Mouse (Mus musculus): ENCODE measurements around the gene Sytl3. TPM values are rescaled to one million over a fixed set of nuclear protein-coding genes. Genes with fewer than 3 reads are reported as not detected.
"Not testable (repeated sequence)": the region's sequence is repeated elsewhere in the genome, so short reads cannot be mapped to it uniquely, and the experiment has no call there.

Sytl3 gene
- polyA plus RNA-seq, 1 experiment from 2014 or later: 0.70 TPM

DNA sequence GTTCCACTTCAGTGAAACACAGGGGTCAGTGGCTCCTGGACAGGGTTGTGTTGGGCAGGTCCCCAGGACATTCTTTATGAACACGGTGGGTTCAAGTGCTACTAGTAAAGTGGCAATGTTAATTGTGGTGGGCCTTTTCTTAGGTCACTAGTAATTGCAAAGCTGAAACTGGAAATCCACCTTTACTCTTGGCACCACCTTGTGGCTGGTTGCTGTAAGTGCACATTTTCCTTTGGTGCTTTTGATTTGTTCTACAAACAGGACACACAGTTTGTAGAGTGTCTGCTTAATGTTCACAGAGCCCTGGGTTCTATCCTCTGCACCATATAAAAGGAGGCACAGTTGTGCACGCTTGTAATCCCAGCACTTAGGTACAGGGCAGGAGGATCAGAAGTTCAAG, 32.7 kb downstream of the Sytl3 start:
- not testable (repeated sequence) for H3K36me3 ChIP-seq (ENCODE audit: control insufficient read depth, insufficient read depth, low read length); H3K9me3 ChIP-seq (ENCODE audit: control insufficient read depth, low read length); H3K4me3 ChIP-seq (ENCODE audit: low read depth, low read length); H3K27ac ChIP-seq (replicated peaks; ENCODE audit: low read depth, low read length); H3K4me1 ChIP-seq (ENCODE audit: control insufficient read depth, insufficient read depth, low read length); H3K27me3 ChIP-seq (replicated peaks; ENCODE audit: control insufficient read depth, insufficient read depth, low read length); DNase-seq (ENCODE audit: low spot score); ATAC-seq (ENCODE audit: low read depth); H3K4me2 ChIP-seq (ENCODE audit: low read depth, low read length); H3K9ac ChIP-seq (ENCODE audit: low read depth, low read length)
- 8% methylated on average over 2 of the region's 2 CpGs for WGBS

- not testable (repeated sequence) for H3K4me2 ChIP-seq (ENCODE audit: low read depth, low read length); DNase-seq (ENCODE audit: low spot score); H3K4me3 ChIP-seq (ENCODE audit: low read depth, low read length); H3K27ac ChIP-seq (replicated peaks; ENCODE audit: low read depth, low read length); H3K4me1 ChIP-seq (ENCODE audit: control insufficient read depth, insufficient read depth, low read length); H3K9ac ChIP-seq (ENCODE audit: low read depth, low read length); H3K9me3 ChIP-seq (ENCODE audit: control insufficient read depth, low read length); H3K36me3 ChIP-seq (ENCODE audit: control insufficient read depth, insufficient read depth, low read length); H3K27me3 ChIP-seq (replicated peaks; ENCODE audit: control insufficient read depth, insufficient read depth, low read length); ATAC-seq (ENCODE audit: low read depth)
- WGBS: 80% methylated on average over 8 of the region's 9 CpGs
Measured at GRCm38 (mm10) chr17:6695712-6696111, 36.8 kb downstream of the Sytl3 start.

GRCm38 (mm10) chr17:6696521-6696920, 37.6 kb downstream of the Sytl3 start:
- H3K27me3 ChIP-seq (replicated peaks; ENCODE audit: control insufficient read depth, insufficient read depth, low read length); H3K9ac ChIP-seq (ENCODE audit: low read depth, low read length); H3K36me3 ChIP-seq (ENCODE audit: control insufficient read depth, insufficient read depth, low read length); H3K4me3 ChIP-seq (ENCODE audit: low read depth, low read length); H3K9me3 ChIP-seq (ENCODE audit: control insufficient read depth, low read length); DNase-seq (ENCODE audit: low spot score); H3K4me1 ChIP-seq (ENCODE audit: control insufficient read depth, insufficient read depth, low read length); H3K27ac ChIP-seq (replicated peaks; ENCODE audit: low read depth, low read length); H3K4me2 ChIP-seq (ENCODE audit: low read depth, low read length); ATAC-seq (ENCODE audit: low read depth): not testable (repeated sequence)
- 44% methylated on average over 6 of the region's 8 CpGs for WGBS

- H3K9me3 ChIP-seq (ENCODE audit: control insufficient read depth, low read length); H3K4me3 ChIP-seq (ENCODE audit: low read depth, low read length); H3K27me3 ChIP-seq (replicated peaks; ENCODE audit: control insufficient read depth, insufficient read depth, low read length); H3K4me1 ChIP-seq (ENCODE audit: control insufficient read depth, insufficient read depth, low read length); H3K27ac ChIP-seq (replicated peaks; ENCODE audit: low read depth, low read length); H3K9ac ChIP-seq (ENCODE audit: low read depth, low read length); H3K36me3 ChIP-seq (ENCODE audit: control insufficient read depth, insufficient read depth, low read length); H3K4me2 ChIP-seq (ENCODE audit: low read depth, low read length): not testable (repeated sequence)
- WGBS: 75% methylated on average over 1 of the region's 4 CpGs
- ATAC-seq (ENCODE audit: low read depth): peak; percentile 72; the same call in 1 of the 2 replicates
- peak; percentile 33 for DNase-seq (ENCODE audit: low spot score)
Measured at GRCm38 (mm10) chr17:6697224-6697775, 38.4 kb downstream of the Sytl3 start.

DNA sequence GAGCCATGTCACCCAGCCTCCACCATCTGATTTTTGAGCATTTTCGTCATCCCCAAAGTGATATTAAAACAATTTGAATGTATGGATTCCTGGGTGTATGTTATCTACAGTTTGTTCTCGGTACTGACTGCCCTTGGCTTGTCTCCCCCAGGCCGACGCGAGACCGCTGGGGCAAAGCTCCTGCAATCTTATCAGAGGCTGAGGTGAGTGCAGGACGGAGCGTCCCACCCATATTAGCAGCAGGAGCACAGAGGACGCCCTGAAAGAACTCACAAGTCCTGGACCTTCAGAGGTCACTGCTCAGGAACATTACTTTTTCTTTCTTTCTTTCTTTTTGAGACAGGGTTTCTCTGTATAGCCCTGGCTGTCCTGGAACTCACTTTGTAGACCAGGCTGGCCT, 40.6 kb downstream of the Sytl3 start:
- H3K9ac ChIP-seq (ENCODE audit: low read depth, low read length); ATAC-seq (ENCODE audit: low read depth); H3K4me1 ChIP-seq (ENCODE audit: control insufficient read depth, insufficient read depth, low read length); DNase-seq (ENCODE audit: low spot score); H3K27me3 ChIP-seq (replicated peaks; ENCODE audit: control insufficient read depth, insufficient read depth, low read length); H3K9me3 ChIP-seq (ENCODE audit: control insufficient read depth, low read length); H3K4me2 ChIP-seq (ENCODE audit: low read depth, low read length); H3K27ac ChIP-seq (replicated peaks; ENCODE audit: low read depth, low read length); H3K4me3 ChIP-seq (ENCODE audit: low read depth, low read length); H3K36me3 ChIP-seq (ENCODE audit: control insufficient read depth, insufficient read depth, low read length): not testable (repeated sequence)
- 94% methylated on average over 8 of the region's 9 CpGs for WGBS

DNA sequence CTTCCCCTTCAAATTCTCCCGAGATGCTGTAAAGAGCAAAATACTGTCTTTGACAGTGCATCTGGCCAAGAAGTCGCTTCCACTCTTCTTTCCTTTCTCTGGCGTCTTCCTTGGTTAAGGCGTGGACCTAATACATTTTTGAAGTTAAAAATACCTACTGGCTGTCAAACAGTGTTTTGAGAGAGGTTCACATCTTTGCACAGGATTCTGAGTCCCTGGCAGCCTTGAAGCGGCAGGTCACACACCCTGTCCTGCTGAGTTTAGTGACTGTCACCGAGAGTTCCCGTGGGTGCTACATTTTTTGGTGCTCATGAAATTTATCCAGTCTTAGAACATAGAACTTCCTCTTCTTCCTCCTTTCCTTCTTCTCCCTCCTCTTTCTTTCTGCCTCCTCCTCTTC, 41.2 kb downstream of the Sytl3 start:
- not testable (repeated sequence) for DNase-seq (ENCODE audit: low spot score); H3K4me3 ChIP-seq (ENCODE audit: low read depth, low read length); H3K27me3 ChIP-seq (replicated peaks; ENCODE audit: control insufficient read depth, insufficient read depth, low read length); H3K4me1 ChIP-seq (ENCODE audit: control insufficient read depth, insufficient read depth, low read length); H3K36me3 ChIP-seq (ENCODE audit: control insufficient read depth, insufficient read depth, low read length); H3K9me3 ChIP-seq (ENCODE audit: control insufficient read depth, low read length); H3K9ac ChIP-seq (ENCODE audit: low read depth, low read length); H3K4me2 ChIP-seq (ENCODE audit: low read depth, low read length); H3K27ac ChIP-seq (replicated peaks; ENCODE audit: low read depth, low read length); ATAC-seq (ENCODE audit: low read depth)
- WGBS: 69% methylated on average over 3 of the region's 7 CpGs

DNA sequence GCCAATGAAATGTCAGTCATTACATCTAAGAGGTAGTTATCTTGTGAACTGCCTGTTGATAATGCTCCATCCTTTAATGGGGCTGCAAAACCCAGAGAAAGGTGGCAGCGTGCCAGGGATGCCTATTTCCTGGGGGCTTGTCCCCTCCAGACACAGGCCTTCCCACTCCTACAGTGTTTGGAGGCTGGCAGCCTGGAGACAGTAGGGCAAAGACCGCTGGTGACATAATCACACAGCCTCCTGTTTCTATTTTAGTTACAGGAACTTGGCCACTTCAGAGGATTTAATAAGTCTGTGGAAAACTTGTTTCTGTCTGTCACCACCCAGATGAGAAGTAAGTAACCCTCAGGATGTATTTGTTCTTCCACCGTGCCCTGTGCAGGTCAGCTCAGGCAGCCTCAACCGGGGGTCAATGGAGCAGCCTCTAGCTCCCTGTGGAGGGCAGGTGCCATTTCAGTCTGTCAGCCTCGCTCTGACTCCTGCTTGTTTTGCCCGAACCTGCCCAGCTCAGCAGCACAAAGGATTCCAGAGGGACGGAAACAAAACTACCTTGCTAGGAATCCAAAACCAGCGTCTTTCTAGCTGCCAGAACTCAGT, 43.8 kb downstream of the Sytl3 start:
- not testable (repeated sequence) for H3K4me2 ChIP-seq (ENCODE audit: low read depth, low read length); H3K36me3 ChIP-seq (ENCODE audit: control insufficient read depth, insufficient read depth, low read length); H3K27ac ChIP-seq (replicated peaks; ENCODE audit: low read depth, low read length); H3K4me3 ChIP-seq (ENCODE audit: low read depth, low read length); H3K9me3 ChIP-seq (ENCODE audit: control insufficient read depth, low read length); H3K9ac ChIP-seq (ENCODE audit: low read depth, low read length); H3K27me3 ChIP-seq (replicated peaks; ENCODE audit: control insufficient read depth, insufficient read depth, low read length); DNase-seq (ENCODE audit: low spot score); H3K4me1 ChIP-seq (ENCODE audit: control insufficient read depth, insufficient read depth, low read length)
- WGBS: 10% methylated on average over 2 of the region's 8 CpGs
- 0 out of 2 replicates have a peak, but pooled peaks have one; percentile 48 for ATAC-seq (ENCODE audit: low read depth)

DNA sequence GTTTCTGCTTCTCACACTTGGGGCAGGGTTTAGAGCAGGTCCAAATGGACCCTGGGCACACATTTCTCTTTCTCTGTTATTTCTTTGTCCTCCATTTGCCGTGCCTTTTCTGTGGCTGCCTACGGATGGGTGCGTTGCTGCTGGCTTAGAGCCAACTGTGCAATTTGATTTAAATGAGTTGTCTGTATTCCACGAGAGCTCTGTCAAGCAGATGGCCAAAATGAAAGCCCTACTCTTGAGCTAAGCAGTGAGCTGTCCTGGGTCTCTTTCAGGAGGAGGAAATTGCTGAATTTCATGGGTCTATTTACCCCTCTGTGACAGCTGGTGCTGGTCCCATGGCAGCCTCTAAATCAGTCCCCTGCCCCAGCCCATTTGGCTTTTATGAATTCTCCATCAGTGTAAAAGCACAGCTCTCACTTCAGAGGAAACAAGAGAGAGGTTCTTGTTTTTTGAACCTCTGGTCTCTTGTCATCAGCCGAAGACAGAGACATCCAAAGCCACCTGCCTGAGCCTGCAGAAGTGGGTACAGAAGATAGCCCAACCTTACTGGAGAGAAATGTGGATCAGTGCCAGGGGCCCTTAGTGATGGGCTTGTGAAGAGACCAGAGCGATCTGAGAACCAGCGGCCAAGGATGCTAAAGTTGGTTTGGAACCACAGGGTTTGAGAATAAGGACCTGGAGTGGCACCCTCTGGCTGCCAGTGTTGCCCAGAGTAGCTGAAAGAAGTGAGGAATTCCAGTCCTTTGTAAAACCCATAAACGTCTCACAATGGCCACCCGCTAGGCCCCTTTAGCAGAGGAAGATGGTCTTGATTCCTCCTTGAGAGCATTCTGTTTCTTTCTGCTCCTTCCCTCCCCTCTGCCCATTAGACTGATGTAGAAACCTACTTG, 44.7 kb downstream of the Sytl3 start:
- H3K4me3 ChIP-seq (ENCODE audit: low read depth, low read length); H3K27me3 ChIP-seq (replicated peaks; ENCODE audit: control insufficient read depth, insufficient read depth, low read length); H3K27ac ChIP-seq (replicated peaks; ENCODE audit: low read depth, low read length); H3K4me1 ChIP-seq (ENCODE audit: control insufficient read depth, insufficient read depth, low read length); DNase-seq (ENCODE audit: low spot score); H3K36me3 ChIP-seq (ENCODE audit: control insufficient read depth, insufficient read depth, low read length); H3K9ac ChIP-seq (ENCODE audit: low read depth, low read length); H3K9me3 ChIP-seq (ENCODE audit: control insufficient read depth, low read length); H3K4me2 ChIP-seq (ENCODE audit: low read depth, low read length): not testable (repeated sequence)
- WGBS: 27% methylated on average over 5 of the region's 9 CpGs
- peak; percentile 55; the same call in 1 of the 2 replicates for ATAC-seq (ENCODE audit: low read depth)
